Mouse (Mus musculus) heart, postnatal 0 days (tissue): ENCODE results near the gene Zfand3.

Experiments used
- CTCF ChIP-seq: IDR thresholded peaks from 2 replicates; pipeline ENCODE4 v1.5.1; 2016; ENCODE audit warnings: antibody characterized with exemption, control low read depth, low read depth
- EP300 ChIP-seq: IDR thresholded peaks from 2 replicates; pipeline ENCODE4 v1.6.1; 2016; ENCODE audit warnings: antibody characterized with exemption, low read depth

DNA sequence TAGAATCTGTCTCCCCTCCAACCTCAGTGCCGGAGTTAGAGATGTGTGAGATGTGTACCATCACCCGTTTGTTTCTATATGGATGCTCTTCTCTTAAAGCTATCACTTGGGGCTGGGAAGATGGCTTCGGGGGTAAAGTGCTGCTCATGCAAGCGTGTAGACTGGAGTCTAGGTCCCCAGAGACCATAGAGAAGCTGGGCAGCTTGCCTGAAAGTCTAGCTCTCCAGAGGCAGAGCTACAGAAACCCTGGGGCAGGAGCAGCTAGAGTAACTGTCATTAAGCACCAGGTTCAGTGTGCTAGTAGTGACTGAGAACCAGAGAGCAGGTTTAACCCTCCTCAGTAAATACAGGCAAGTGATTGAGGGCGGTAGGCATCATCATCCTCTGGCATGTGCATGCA lies 51.7 kb downstream of the Zfand3 start:
- TF ChIP-seq CTCF (no peak), EP300 (no peak)
